Mouse (Mus musculus) heart, adult 18-20 months (tissue): ENCODE measurements at regions not wholly inside any gene's neighbourhood (a gene's known extent, or its start where the extent isn't known, plus 50 kb on each side); places are given as distances from the start of the nearest gene placed in this dataset.

Experiments used
- DNase-seq, 2 experiments: peaks; one replicate each; pipeline ENCODE4 v3.0.0; 2021 to 2022; ENCODE audit warnings: mixed read lengths in 1 of 2

DNA sequence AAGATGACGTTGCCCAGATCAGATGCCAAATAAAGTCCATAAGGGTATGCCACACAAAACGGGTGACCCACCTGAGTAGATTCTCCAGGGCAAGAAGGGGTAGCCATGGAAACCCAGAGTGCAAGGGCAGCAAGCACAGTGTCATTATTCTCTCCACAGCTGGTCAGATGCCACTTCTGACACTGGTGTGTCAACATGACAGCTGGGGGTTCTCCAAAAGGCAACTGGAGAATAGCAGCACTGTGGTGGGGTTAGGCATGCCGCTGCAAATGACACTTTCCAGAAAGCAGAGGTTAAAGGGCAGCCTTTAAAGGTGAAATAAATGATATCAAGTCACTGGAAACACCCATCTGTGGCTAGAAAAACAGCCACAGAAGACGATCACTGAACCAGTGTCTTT, 70.8 kb upstream of the Thbs2 start:
- DNase-seq, result no peak

- DNase-seq, result peak; percentile 72
Observed at GRCm38 (mm10) chr17:14753095-14753494, 59.1 kb upstream of the Thbs2 start.

- DNase-seq, result peak in 1 of 2 experiments; percentile 18
Observed at GRCm38 (mm10) chr17:14750519-14751145, 56.6 kb upstream of the Thbs2 start.

DNA sequence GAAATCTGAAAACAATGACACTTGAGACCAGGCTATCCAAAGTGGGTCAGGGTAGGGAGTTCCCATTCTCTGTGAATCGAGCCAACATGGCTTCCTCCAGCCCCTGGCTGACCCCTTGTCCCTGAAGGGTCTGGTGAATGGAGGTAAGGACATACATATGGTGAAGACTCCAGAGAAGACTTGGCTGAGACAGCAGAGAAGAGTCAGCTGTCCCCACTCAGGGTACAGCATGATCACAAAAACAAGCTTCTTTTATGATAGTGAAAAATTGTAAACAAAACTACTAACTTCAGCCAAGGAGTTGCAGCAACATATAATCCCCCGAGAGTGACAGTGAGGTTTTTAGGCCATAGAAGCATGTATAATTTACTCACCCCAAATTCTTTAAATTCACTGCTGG, 55.2 kb upstream of the Thbs2 start:
- DNase-seq, result peak; percentile 56 to 63

- DNase-seq, result no peak
Observed at GRCm38 (mm10) chr17:14747255-14747869, 53.3 kb upstream of the Thbs2 start.

GRCm38 (mm10) chr17:14745512-14745911, 51.5 kb upstream of the Thbs2 start:
- no peak for DNase-seq

DNA sequence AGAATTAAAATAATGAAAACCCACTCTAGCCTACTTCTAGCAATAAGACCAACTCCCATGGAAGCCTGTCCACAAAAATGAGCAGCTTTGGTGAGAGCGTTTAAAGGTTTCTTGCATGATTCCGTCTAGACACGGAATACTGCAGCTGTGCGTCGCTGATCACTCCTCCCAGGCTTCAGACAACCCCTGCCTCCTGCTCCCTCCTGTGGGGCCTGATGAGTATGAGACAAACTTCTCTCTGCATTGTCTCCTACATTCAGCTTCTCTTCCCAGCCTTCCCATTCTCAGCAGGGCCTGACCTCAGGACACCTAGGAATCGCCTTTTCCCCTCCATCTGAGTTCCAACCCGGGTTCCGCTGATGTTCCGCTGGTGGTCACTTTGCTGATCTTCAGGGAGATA, 50.0 kb upstream of the Thbs2 start:
- DNase-seq, result no peak
